Mouse (Mus musculus): Measurements from ENCODE around the gene Mmp21. TPM values are rescaled to one million over a fixed set of nuclear protein-coding genes. Genes with fewer than 3 reads are reported as not detected.

Gene Mmp21
- polyA plus RNA-seq, 1 experiment = 0.24 TPM

DNA sequence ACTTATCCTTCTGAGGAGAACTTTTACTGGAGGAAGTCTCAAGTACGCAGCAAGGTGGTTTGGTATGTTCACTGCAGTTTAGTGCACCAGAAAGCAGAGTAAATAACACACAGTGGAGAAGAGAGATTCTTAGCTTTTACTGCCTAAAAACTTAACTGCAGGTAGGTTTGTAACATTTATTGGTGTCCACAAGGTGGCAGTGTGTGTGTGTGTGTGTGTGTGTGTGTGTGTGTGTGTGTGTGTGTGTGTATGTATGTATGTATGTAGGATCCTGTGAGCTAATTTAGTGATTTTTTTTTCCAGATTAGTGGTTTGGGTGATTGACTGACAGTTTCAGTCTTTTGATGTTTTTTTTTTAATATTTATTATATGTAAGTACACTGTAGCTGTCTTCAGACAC is 10.8 kb downstream of the Mmp21 start:
- peak in 1 of 2 experiments; percentile 19 for DNase-seq (ENCODE audit: extremely low spot score in 1 of 2, low spot score in 1 of 2)

DNA sequence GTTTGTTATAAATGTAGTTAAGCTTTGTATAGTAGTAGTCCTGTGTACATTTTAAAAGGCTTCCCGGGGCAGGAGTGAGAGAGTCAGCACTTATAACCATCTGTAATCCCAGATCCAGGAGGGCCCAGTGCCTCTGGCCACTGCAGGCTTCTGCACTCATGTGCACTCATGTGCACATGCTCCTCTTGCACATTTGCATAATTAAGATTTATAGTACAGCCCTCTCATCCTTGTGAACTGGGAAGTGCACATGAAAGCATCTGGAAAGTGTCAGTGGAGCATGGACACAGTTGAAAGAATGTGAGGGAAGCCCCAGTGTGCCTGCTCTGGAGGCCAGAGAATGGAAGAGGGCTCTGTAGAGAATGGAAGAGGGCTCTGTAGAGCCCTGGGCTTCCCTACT is 17.4 kb downstream of the Mmp21 start:
- DNase-seq (ENCODE audit: extremely low spot score in 1 of 2, low spot score in 1 of 2) = no peak

DNA sequence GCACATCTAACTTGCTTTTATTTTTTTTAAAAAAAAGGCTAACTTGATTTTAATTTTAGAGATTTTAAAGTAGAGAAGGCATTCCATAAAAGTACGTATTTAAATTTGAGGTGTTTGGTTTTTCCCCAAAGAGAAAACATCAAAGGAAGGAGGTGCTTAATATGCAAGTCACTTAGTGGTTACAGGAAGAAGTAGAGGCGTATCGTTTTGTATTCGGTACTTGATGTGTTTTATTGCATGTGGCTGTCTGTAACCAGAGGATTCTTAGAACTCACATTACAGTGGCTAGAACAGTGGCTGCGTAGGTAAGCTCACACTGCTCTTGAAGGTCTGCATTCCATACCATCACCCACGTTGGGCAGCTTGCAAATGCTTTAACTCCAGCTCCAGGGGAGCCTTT is 34.1 kb downstream of the Mmp21 start:
- DNase-seq (ENCODE audit: extremely low spot score in 1 of 2, low spot score in 1 of 2) = no peak

DNA sequence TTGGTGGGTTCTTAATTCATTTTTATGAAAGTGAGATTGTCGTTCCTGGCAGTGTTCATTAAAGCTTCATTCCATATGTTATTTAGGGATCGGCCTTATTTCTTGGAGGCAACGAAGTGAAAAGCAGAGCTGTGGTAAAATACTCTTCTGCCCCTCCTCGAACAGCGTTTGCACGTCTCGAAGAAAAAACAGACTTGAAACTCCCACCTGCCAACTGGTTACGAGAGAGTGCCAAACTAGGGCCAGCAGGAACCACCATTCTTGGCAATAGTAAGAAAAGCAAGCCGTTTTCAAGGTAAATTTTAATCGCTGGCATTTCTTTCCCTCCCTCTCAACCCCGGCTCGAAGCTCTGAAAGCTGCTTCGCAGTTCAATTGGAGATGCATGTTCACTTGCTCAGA is 41.0 kb downstream of the Mmp21 start:
- DNase-seq (ENCODE audit: extremely low spot score in 1 of 2, low spot score in 1 of 2) = peak; percentile 52 to 75

DNA sequence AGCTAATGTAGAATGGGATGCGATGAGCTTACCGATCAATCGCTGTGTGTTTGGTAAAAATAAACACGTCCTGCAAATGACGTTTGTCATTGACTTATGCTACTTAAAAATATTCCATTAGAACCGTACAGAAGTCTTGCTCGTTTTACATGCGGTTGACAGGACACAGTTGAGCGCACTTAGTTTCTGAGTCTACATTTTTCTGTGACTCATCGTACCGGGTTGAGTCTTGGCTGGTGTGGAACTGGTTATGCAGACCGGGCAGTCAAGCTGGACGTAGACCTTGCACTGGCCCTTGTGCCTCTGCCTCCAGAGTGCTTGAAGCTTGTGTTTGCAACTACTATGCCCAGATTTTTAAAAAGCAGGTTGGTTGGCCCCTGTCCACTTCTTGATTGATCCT is 41.6 kb downstream of the Mmp21 start:
- peak in 1 of 2 experiments; percentile 30 for DNase-seq (ENCODE audit: extremely low spot score in 1 of 2, low spot score in 1 of 2)

DNA sequence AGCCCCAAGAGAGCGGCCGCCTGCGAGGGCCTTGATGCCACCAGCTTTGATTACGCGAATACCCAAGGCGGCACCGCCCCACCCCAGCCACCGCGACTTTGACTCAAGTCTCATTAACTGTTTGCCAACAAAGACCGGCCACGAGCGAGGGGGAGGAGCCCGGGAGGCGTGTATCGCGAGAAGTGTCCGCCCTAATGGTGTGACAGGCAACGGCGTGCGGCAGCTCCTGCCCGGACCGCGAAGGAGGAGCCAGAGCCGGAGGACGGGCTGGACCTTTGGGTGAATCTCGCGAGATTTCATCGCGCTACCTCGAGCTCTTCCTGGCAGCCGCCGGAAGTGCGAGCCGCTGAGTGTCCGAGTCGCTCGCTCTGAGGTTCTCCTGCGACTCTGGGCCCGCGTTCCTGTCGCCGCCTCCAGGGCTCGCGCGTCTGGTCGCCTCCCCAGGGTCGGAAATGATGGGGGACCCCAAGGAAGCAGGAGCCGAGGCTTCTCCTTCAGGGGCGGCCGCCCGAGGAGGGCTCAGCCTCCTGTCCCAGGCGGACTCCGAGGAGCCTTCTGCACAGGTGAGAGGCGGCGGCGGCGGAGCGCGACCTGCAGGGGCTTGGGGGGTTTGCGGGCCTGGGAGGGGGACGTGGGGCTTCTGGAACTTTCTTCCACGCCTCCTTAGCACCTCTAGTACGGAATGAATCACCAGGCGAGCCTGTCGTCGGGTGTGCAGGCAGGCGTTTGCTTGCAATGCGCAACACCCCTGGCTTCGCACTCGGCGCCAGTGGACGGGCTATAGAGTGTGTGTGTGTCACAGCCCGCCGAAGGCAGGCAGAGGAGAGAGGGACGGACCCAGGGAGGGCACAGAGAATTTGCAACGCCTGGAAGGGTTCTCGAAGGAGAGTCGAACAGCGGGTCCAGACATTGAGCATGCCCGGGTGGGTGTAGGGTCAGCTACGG is 42.2 kb downstream of the Mmp21 start, which contains the start of gene Edrf1:
TSS of gene Edrf1 (plus strand) at position 183 of the 945 bp plus-strand sequence.
- peak; percentile 96 to 97 for DNase-seq (ENCODE audit: extremely low spot score in 1 of 2, low spot score in 1 of 2)

DNA sequence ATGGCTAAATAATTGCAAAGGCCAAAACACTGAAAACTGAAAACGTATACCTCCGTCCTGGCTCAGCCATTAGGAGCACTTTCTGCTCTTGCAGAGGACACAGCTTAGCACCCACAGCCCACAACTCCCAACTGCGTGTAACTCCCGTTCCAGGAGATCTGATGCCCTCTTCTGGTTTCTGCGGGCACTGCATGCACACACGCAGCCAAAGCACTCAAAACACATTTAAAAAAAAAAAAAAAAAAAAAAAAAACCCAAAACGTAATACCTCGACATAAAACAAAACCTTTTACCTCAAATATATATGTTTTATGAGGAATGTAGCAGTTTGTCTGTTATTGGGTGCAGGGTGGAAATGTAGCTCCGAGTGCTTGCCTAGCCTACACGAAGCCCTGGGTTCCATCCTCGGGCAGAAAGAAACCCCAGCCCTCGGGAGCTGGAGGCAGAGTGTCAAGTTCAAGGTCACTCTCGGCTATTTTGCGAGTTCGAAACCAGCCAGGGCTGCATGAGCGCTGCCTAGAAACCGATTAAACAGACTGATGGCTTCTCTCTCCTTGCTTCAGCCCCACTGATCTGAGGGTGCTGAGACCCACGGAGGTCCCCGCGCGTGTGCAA is 43.0 kb downstream of the Mmp21 start:
- peak; percentile 78 to 97 for DNase-seq (ENCODE audit: extremely low spot score in 1 of 2, low spot score in 1 of 2)

DNA sequence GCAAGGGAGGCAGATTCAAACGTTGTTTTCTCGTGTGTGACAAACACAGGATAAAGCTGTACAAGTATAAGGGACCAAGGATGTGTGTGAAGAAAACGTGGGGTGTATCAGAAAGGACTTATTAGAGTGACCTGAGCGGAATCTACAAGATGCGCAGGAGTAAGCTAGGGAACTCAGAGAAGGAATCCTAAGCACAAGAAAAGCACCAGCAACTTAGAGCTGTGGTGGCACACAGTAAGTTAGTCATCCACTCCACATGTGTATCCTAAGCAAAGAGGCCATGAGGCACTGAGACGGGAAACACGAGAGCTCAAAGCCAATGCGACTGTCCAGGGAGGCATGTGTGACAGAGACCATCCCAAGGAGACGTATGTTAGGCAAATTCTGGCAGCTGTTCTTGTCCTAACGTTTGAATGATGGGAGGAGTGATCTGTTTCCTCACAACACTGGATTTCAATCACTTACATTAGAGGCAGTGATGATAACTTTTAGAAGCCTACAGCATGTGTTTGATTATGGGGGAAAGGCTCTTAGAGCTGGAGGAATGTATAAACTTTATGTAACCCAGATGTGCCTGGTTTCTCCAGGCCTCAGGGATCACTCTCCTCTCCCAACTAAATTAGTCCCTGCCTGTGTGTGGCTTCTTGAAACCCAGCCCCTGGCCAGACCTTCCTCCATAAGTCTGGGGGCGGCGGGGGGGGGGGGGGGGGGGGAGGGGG is 44.8 kb downstream of the Mmp21 start:
- DNase-seq (ENCODE audit: extremely low spot score in 1 of 2, low spot score in 1 of 2) = no peak

- DNase-seq (ENCODE audit: extremely low spot score in 1 of 2, low spot score in 1 of 2) = peak in 1 of 2 experiments; percentile 78
Observed at GRCm38 (mm10) chr7:133632476-133632875, 47.4 kb downstream of the Mmp21 start.

DNA sequence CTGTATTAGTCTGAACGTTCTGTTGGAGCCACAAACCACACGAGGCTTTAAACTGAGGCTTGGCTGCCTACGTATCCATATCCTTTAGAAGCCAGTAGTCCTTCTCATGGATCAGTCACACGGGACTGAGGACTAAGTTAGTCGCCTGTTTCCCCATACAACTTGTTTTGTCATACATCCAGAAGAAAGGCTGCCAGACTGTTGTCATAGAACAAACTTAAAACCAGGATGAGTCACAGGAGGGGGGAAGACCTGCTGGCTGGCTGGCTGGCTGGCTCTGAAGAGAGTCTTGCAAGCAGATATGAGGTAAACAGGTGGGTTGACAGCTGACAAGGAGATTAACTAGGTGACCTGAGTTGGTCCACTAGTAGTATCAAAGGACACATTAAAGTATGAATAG is 49.0 kb downstream of the Mmp21 start:
- DNase-seq (ENCODE audit: extremely low spot score in 1 of 2, low spot score in 1 of 2) = peak in 1 of 2 experiments; percentile 37

DNA sequence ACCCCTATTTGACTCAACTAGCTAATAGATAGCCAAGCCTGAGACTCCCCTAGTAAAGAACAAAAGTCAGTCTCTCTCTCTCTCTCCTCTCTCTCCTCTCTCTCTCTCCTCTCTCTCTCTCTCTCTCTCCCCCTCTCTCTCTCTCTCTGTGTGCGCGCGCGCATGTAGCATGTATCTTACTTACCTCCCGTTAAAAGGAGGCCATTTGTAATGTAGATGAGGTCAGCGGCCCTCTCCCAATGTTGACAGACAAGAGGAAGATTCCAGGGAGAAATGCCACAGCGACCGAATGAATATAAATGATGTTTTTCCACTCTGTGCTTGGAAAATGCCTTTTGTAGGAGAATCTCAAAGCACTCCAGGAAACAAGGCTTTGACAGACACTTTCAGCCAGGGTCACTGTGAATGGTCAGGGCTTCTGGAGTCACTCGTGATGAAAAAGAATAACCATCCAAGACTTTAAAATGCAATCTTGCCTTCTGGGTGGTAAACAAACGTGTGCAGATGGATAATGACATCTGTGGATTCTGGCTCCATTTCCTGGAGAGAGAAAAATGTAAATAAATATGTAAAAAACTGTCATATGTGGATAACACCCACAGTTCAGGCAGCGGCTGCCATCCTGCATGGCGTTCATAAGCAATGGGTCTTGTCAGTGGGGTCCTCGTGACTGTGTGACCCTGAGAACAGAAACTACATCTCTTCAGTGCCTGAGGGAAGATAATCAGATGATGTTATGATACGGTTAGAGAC is 52.5 kb downstream of the Mmp21 start:
- no peak for DNase-seq (ENCODE audit: extremely low spot score in 1 of 2, low spot score in 1 of 2)

Other genes starting within 250 kb of the Mmp21 start
- gene Tex36, start 77.9 kb downstream of the Mmp21 start, polyA plus RNA-seq (2012; rRNA removed) = not detected in 2 replicates
- gene Edrf1, start 42.5 kb downstream of the Mmp21 start, polyA plus RNA-seq (2012; rRNA removed) = 19.5 and 20.1 TPM in 2 replicates
- 116 and 117 TPM in 2 replicates for gene Bccip, start 29.3 kb upstream of the Mmp21 start, polyA plus RNA-seq (2012; rRNA removed)
- 36.1 and 36.7 TPM in 2 replicates for gene Uros, start 30.0 kb upstream of the Mmp21 start, polyA plus RNA-seq (2012; rRNA removed)
- gene Fank1, start 96.8 kb upstream of the Mmp21 start, polyA plus RNA-seq (2012; rRNA removed) = 6.3 and 7.1 TPM in 2 replicates
- 33.6 and 38.6 TPM in 2 replicates for gene Dhx32, start 102.7 kb upstream of the Mmp21 start, polyA plus RNA-seq (2012; rRNA removed)

All from frontal cortex, adult 2 months (tissue).